Mouse (Mus musculus): ENCODE data around the gene Slc38a8.

Gene Slc38a8

DNA sequence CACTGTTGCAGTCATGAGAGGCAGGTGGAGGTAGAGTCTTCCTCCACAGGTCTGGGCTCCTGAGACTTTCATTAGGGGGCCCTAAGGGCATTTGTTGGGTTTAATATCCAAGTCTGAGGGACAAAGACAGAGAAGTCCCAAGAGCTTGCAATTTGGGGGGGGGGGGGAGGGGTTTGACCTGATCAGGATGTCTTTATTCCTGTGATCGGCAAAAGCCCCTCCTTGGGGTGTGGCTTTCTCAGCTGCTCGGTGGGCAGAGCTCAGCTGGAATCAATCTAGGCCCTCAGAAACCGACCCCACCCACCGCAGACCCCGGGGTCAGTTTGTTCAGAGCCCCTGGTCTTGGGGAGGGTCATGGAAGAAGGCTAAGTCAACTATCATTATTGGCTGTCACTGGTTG is at the start of gene Slc38a8:
Slc38a8 (minus strand) TSS at position 101 of the 400 bp plus-strand sequence.
- no peak for DNase-seq (ENCODE audit: low spot score)

DNA sequence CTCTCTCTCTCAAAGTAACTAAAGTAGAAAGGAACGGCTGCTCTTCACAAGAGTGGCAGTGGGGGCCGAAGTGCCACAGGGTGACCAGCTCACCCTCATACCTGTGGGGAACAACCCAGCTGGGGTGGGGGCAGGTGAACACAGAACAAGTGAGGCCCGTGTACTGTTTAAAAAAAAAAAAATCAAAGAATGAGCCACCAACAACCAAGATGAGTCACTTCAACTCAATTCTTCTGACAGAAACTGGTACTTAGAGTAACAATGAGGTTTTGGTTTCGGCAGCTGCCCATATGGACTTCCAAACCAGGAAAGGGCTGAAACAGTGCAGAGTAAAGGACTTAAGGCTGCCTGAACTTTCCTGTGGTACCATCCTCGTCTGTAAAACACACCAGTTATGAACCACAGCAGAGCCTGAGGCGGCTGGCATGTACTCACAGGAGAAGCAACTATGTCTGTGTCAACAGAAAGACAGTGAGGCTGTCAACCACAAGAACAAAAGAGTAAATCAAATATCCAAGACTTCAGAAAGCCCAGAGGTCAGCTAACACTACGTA is 47.1 kb upstream of the Slc38a8 start:
- no peak for DNase-seq (ENCODE audit: low spot score)

DNA sequence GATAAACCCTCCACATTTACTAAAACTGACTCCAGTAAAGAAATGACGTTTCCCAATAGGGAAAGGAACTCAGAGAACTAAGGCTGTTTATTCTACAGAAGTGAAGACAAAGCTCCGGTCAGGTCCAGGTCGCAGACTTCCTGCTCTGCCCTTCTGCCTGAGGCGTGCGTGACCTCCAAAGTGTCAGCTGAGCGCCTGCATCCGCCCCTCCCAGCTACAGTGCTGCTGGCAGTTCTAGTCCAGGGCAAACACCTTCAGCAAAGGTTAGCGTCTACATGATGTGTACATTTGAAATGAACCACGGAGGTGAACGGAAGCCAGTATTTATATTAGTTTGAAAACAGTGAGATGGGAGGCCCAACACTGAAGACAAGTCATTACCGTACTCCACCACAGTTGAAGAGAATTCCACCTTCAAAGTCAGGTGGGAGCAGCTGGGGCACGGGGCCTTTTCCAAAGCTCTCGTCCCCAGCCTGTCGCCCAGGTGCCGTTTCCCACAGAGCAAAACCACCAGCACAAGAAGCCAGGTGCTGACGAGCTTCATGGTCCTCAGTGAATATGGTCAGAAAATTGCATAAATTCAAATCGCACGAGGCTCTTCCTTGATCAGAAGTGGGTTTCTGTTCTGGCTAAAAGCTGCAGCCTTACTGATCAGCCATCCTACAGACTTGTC is 45.7 kb upstream of the Slc38a8 start:
- DNase-seq (ENCODE audit: low spot score): no peak

DNA sequence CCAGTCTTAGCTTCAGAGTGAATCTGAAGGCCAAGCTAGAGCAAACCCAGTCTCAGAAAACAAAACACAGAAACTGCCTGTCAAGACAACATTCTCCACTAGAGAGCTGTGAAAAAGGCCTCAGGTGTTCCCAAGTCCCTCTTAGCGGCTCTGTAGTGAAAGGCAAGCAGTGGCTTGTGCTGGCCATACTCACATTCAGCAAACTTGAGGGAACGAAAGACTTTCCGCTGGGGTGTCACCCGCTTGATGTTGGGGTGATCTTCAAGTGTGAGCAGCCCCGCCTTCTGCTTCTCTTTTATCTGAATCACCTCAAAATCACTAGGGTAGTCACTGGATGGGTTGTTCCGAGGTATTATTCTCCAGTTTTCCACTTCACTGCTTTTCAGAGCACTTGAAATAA is 44.3 kb upstream of the Slc38a8 start:
- DNase-seq (ENCODE audit: low spot score): no peak

DNA sequence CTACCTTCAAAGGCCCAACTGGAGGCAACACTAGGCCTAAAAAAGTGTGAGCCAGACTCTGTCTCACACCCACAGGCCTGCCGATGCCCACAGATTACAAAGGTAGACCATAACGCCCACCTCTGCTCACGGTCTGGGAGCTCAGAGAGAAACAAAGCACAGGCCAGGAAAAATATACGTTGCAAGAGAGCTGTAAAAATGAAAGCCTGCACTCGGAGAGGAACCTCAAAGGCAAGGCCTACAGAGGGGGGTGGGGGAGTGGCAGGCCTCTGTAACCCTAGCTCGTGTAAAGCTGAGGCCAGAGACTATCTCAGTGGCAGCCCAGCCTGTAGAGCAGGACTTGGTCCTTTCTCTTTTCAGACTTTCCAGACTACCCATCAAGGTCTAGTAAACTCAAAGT is 43.7 kb upstream of the Slc38a8 start:
- no peak for DNase-seq (ENCODE audit: low spot score)

DNA sequence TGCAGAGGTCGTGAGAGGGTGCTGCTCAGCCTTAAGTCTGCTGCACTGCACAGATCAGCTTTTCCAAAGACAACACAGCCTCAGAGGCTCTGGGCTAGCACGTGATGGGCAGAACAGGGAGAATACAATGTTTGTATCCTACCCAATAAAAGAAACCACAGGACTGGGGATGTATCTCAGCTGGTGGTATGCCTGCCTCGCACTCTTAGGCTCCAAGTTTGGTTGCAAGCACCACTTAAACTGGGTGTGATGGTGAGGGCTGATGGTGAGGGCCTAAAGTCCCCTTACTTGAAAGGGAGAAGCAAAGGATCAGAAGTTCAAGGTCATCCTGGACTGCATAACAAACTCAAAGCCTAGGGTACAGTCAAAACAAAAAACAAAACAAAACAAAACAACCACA is 43.1 kb upstream of the Slc38a8 start:
- DNase-seq (ENCODE audit: low spot score): no peak

DNA sequence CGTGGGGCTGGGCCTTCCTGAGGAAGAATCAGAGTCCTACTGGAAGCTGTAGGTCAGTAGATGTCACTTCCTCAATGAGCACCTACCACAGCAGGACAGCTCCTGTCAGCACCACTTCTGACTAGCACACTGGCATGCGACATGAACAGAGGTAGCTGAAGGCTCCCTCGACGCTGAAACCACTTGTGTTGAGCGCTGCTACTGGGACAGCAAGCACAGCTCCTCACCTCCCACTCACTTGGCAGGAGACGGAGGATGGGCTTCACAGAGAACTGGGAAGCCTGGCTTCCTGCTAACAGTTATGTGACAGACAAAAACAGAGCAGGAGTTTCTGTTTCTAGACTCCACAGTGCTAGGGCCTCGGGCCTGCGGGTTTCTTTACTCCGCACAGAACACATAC is 30.5 kb upstream of the Slc38a8 start:
- no peak for DNase-seq (ENCODE audit: low spot score)

DNA sequence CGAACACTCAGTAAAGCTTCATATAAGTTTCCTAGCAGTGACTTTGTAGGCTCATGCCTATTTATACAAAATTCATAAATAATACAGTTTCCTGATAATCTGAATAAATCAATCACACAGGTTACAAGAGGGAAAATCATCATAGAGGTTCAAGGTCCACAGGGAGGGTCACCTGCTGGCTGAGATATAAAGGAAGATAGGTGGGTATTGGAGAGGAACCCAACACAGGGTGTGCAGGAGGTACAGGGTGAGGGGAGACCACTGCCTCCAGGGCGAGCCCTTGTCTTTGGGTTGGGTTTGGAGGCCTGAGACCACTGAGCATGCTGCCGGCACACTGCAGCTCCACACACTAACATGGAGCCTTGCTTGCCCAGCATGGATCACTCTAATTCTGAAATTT is 29.9 kb upstream of the Slc38a8 start:
- no peak for DNase-seq (ENCODE audit: low spot score)

DNA sequence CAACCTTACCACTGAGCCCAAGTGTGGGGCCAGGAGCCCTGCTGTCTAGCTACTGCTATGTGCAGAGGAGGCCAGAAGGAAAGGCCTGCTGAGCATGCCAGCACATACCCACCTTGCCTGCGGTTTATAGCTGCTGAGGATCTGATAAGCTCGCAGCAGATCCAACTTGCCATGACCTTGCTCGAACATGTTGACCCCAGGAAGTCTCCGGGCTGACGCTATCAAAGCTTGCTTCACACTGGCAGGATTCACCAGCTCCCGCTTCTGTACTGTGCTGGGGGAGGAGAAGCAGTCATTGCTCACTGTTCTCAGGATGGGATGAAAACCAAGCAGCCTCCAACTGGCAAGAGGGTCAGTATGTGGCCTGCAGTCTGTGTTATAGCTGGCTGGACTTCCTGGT is 29.4 kb upstream of the Slc38a8 start:
- no peak for DNase-seq (ENCODE audit: low spot score)

DNA sequence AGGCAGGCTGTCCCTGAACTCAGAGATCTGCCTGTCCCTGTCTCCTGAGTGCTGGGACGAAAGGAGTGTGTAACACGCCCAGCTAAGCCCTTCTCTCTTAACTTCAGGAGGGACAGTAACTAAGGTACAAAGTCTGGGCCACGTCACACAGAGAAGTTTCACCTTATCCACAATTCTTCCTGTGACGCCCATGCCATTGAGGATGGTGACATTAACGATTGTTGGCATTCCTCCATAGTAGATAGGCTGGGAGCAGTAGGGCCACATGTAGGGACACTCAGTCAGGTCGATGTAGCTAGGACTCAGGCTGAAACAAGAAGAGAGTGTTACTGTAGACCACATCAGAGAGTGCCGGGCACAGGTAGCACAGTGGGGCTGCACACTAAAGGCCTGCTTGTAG is 27.3 kb upstream of the Slc38a8 start:
- DNase-seq (ENCODE audit: low spot score): no peak

DNA sequence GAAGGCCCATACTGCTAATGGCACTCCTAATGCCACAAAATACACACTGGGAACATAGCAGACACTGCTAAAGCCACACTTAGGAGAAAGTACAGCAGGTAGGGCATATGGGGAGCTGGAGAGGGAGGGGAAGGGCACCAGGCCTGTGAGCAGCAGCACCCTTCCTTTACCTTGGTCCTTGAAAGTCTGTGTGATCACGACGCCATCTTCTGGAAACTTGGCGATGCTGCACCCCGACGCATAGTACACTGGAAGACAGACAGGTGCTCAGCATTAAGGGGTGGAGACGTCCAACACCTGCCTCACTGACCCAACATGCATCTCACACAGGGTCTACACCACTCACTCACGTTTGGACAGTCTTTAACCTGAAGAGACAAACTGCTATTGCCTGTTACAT is 18.6 kb upstream of the Slc38a8 start:
- peak; percentile 49 for DNase-seq (ENCODE audit: low spot score)

DNA sequence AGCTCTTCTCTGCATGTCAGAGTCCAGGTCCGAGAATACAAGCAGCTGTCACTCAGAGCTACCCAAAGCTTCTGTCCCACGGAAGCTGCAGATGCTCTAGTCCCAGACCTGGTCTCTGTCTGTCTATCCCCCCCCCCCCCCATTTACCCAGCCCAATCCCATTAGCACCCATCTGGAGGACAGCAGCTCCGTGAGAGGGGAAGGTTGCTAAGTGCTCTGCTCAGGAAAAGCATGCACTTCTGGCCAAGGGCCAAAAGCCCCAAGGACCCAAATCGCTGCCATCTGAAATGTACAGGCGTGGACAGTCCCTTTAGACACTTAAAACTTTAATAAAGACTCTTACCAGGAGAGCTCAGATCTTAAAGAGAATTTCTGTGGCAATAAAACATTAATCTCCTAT is 15.2 kb upstream of the Slc38a8 start:
- DNase-seq (ENCODE audit: low spot score): no peak

DNA sequence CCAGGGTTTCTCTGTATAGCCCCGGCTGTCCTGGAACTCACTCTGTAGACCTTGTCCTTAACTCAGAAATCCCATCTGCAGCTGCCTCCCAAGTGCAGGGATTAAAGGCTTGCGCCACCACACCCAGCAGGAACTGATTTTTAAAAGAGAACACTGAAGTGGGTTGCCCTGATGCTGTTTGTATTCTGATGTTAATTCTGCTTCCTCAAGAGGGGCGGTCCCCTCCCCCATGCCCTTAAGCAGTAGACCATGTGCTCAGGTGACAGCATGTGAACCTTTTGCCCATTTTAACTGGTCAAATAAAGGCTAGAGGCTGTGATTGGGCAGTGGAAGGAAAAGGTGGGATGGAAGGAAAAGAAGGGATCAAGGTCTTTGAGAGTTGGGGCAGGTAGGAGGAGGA is 14.3 kb upstream of the Slc38a8 start:
- DNase-seq (ENCODE audit: low spot score): no peak

DNA sequence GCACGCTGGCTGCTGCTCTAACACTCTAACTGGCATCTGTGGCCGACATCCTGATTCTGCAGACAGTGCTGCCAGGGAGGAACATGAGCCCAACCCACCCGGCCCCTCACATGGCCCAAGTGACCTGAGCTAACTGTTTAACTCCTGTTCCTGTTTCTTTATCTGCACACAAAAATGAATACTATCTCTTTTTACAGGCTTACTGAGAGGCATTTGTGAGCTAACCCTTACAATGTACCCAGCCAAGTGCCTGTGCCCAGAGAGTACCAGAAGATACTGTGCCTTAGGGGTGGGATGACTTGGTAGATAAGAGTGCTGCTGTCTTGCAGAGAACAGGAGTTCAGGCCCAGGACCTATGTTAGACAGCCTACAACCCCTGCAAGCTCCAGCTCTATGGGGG is 13.4 kb upstream of the Slc38a8 start:
- no peak for DNase-seq (ENCODE audit: low spot score)

DNA sequence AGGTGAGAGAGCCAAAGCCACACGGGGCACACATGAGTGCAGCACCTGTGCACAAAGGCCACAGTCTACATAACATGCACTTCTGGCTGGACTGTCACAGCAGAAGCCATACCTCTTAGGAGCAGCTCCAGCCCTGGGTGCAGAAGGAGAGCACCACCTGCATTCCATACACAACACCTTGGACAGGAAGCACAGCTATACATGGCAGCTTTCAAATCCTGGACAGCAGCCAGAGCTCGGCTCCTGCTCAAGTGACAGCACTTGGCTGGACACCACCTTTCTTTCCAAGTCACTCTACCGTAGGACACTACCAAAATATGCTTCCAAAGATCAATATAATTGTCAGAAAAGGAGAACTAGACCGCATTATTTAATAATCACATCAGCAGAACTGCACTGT is 11.9 kb upstream of the Slc38a8 start:
- no peak for DNase-seq (ENCODE audit: low spot score)

DNA sequence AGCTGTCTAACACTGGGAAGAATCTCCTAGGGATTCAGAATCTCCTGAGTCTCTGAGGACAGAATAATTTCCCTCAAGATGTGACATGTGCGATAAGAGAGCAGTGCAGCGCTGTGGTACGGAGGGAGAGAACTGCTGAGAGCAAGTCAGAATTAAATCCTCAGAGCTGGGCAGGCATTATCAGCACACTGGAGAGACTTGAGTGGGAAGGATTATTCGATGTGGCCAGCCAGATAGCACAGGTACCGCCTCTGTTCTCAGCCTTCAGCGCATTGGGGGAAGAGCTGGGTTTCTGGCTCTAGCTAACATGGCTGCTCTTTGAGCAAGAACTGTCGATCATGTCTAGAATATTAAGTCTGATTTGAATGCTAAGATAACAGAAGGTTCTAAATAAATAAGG is 10.2 kb upstream of the Slc38a8 start:
- no peak for DNase-seq (ENCODE audit: low spot score)

DNA sequence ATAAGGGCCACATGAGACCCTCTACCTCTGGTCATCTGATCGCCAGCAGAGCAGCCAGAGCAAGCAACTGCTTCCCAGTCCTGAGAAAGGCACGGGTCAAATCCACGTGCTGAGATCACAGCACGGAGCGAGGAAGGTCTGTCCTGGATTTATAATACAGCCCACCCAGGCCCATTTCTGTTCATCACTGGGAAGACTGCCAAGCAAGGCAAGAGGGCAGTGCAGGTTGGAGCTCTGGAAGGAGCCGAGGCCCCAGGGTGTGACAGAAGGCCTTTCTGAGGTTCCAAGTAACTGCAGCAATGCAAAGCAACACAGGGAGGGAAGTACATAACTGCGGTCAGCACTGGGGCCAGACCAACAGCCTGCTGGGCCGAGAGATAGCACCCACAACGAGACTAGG is 9.0 kb upstream of the Slc38a8 start:
- DNase-seq (ENCODE audit: low spot score): no peak

DNA sequence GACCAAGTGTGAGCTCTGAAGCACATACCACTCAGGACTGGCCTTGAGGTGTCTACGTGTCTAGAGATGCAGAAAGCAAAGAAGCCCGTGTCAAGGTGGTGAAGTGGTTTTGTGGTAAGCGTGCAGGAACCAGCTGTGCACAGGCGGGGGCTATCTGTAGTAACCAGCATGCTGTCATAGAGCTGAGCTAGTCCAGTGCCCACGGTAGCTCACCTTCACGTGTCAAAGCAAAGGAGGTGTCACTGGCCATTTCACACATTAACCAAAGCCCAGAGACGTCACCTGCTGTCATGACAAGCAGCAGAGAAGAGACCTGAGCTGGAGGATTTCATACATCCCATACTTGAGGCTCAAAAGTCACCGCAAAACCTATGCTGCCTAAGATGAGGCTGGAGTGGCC is 4.6 kb upstream of the Slc38a8 start:
- DNase-seq (ENCODE audit: low spot score): no peak

DNA sequence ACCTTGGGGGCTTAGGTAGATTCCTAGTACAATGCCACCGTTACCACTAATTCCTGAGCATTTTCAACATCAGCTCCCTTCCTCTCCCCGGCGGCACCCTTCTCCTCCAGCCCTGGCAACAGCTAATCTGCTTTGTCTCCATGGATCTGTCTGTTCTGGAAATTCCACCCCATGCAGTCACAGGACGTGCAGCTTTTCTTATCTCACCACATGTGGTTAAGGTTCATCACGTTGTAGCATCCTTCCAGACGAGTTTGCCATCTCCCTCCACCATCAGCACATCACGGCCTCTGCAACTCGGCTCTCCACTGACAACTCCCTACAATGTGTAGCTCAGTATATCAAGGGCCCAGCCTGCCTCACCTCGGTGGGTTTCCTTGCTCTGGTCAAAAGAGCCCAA is 4.0 kb upstream of the Slc38a8 start:
- DNase-seq (ENCODE audit: low spot score): no peak

DNA sequence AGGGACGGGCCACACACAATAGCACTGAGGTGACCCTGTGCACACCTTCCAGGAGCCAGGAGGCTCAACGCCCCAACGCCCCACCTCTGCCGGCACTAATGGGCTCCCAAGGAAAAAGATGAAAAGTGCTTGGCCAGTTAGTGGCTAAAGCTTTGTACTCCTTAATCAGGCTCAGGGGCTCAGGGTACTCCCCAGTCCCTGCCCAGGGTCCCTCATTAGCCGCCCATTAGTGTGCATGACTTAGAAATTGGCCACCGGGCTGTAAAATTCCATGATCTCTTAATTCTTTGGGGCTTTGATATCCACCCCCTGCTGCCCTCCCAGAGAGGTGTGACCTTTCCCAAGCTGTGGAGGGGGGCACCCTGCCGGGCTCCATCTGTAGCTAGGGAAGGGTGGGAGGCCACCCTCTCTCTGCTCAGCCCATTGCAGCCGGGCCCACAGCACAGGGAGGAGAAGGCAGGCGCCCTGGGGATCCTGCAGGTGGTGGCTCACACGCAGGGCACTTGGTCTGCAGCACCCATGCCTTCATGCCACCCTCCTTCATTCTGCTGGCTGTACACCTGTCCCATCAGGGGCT is 1.8 kb upstream of the Slc38a8 start:
- no peak for DNase-seq (ENCODE audit: low spot score)

DNA sequence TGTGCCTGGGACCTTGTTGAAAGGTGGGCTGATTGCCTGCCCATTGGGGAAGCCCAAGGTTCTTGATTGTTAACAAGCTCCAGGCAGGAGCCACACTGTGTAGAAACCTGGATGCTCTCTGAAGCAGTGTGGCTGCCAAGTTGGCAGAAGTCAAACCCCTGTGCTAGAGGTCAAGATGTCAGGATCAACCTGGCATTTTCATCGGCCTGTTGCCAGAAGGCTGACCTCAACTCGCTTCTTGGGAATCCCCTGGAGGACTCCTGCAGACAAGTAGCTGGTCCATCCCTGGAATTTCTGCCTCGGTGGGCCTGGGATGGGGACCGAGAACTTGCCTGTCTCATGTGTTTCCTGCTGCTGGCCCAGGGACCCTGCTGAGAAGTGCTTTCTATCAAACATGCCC is 613 bp upstream of the Slc38a8 start:
- no peak for DNase-seq (ENCODE audit: low spot score)

DNA sequence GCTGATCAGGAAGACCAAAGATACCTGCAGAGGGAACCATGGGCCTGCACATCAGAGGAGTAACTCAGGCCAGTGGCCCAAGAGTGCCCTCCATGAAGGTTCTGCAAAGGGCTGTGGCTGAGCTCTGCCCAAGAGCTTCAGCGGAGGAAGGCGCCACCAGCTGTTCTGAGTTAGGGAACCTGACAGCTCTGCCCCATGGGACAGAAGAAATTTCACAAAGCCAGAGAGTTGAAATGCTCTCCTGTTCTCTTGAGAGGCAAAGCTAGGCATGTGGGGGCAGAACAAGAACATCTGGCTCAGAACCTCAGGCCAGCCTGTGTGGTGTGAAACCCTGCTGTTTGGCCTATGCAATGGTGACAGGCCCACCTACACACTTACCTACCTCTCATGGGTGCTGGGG is 1.7 kb downstream of the Slc38a8 start:
- DNase-seq (ENCODE audit: low spot score): no peak

DNA sequence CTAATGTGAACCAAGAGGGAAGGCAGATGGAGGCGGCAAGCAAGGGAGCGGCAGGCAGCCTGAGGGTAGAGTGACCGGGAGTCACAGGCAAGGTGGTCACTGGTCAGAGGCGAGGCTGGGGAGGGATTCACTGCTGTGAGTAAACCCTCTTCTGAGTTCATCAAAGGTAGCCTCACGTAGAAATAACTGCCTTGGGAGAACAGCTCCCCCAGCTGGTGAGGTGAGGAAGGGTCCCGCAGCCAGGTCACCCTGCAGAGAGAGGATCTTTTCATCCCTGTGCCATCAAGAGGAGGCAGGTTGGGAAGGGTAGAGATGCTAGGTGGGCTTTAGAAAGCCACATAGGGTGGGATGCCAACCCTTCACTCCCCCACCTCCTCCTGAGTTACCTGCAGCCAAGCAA is 4.7 kb downstream of the Slc38a8 start:
- DNase-seq (ENCODE audit: low spot score): peak; percentile 48

DNA sequence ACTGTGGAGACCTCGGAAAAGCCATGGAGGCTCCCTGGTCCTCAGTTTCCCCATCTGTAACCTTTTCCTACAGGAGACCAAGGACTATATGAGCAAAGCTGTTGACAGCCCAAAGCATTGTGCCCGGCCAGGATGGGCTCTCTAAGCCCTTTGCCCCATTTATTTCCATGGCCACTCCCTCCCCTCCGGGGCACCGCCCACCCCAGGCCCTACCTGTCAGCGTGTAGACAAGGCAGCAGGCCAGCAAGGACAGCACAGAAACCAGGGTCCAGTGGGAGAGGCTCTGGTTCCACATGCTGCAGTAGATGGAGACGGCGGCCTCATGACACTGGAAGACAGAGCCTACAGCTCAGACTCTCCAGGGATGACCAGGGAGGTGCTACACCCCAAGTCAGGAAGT is 14.4 kb downstream of the Slc38a8 start:
- no peak for DNase-seq (ENCODE audit: low spot score)

Measured in embryo, embryonic 10 days (tissue).